In the genomic region with DNA sequence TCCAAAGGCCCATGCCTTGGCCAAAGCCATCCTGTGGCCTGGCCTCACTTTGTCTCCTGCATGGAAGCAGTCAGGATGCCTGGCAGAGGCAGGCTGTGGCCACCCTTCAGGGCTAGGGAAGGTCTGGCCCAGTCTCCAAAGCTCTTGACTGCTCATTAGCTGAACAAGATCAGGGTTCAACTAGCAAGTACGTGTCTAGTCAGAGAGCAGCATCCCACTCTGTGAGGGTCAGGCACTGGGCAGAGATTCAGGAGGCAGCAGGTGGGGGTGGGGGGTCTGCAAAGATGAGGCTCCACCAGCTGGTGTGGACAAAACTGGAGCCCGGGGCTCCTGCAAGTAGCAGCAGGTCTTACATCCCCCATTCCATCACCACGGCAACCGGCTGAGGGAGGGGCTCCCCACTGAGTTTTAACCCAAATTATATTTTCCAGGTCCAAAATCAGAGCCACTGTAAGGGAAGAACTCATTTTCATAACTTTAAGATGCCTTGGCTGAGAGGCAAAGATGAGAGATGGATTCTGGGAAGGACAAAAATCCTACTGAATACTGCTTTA, we compare ENCODE assay signal across 13 mouse cellular contexts. TPM values are rescaled to one million over a fixed set of nuclear protein-coding genes. Genes with fewer than 3 reads are reported as not detected.
DNase-seq lines count a peak whose midpoint lies in the region; ATAC-seq and TF ChIP-seq lines count a peak whose summit lies in the region.
"Had no signal": no experiment of that assay in that cellular context is flagged by ENCODE, and none has a peak within 500 bp of the region (broad histone marks: within the 10 kb centered on the region; RNA-seq: fewer than 3 reads in every experiment).

No protein-coding gene starts in this region.

- TF ChIP-seq CTCF in left cerebral cortex, adult 2 months (IDR thresholded peaks at IDR 0.05) = no peak

- H3K4me2 ChIP-seq in midbrain, embryonic 15.5 days = no peak overlapping the region
- H3K4me2 ChIP-seq: embryonic facial prominence, embryonic 12.5 days; heart, embryonic 11.5 days; liver, embryonic 13.5 days had no signal

- no peak overlapping the region for H3K9ac ChIP-seq in midbrain, embryonic 15.5 days
- H3K9ac ChIP-seq: embryonic facial prominence, embryonic 12.5 days; liver, embryonic 13.5 days had no signal

- H3K4me3 ChIP-seq in left cerebral cortex, adult 2 months = no peak overlapping the region
- H3K4me3 ChIP-seq in midbrain, embryonic 15.5 days = no peak overlapping the region
- H3K4me3 ChIP-seq: embryonic facial prominence, embryonic 12.5 days; liver, embryonic 13.5 days had no signal

- intact Hi-C loops in left cerebral cortex, postnatal 10 days (cut with DNase I) = no loop called here
- intact Hi-C loops in left cerebral cortex, adult 2 months (cut with DNase I) = no loop called here

- ATAC-seq in midbrain, embryonic 15.5 days (replicated peaks) = peak; percentile 63

- H3K27ac ChIP-seq in left cerebral cortex, adult 2 months = no peak overlapping the region
- peak overlapping the region; percentile 43; the same call in 1 of the 2 replicates for H3K27ac ChIP-seq in midbrain, embryonic 15.5 days
- H3K27ac ChIP-seq: embryonic facial prominence, embryonic 12.5 days; liver, embryonic 13.5 days had no signal

- DNase-seq in left cerebral cortex, postnatal 10 days (ENCODE audit: extremely low spot score in 1 of 2, low spot score in 2 of 2) = peak; percentile 46 to 57
- DNase-seq in left cerebral cortex, adult 2 months (ENCODE audit: extremely low spot score in 1 of 2, low spot score in 2 of 2) = no peak
- DNase-seq in cerebellum, adult 18-20 months = peak; percentile 76 to 82
- peak; percentile 86 to 90 for DNase-seq in cerebellum, postnatal 25 days
- no peak for DNase-seq in lung, postnatal 4 days
- no peak for DNase-seq in heart, adult 18-20 months
- no peak for DNase-seq in liver
- DNase-seq: kidney, postnatal 25 days; liver, embryonic 13.5 days had no signal

- no peaks in the 10 kb centered on the region for H3K27me3 ChIP-seq in midbrain, embryonic 15.5 days (replicated peaks)
- H3K27me3 ChIP-seq: embryonic facial prominence, embryonic 12.5 days; liver, embryonic 13.5 days had no signal

- 20% methylated on average over 4 of the region's 4 CpGs for WGBS in midbrain, embryonic 15.5 days

- peaks cover 9% of the 10 kb centered on the region for H3K4me1 ChIP-seq in midbrain, embryonic 15.5 days
- H3K4me1 ChIP-seq: embryonic facial prominence, embryonic 12.5 days; liver, embryonic 13.5 days had no signal

- no peaks in the 10 kb centered on the region for H3K9me3 ChIP-seq in midbrain, embryonic 15.5 days
- H3K9me3 ChIP-seq: embryonic facial prominence, embryonic 12.5 days; liver, embryonic 13.5 days had no signal

- no peaks in the 10 kb centered on the region for H3K36me3 ChIP-seq in midbrain, embryonic 15.5 days (replicated peaks)
- H3K36me3 ChIP-seq: embryonic facial prominence, embryonic 12.5 days; liver, embryonic 13.5 days had no signal

RNA-seq across cellular contexts. Expression of a gene that starts 5.7 kb away (rescaled TPM):
- total RNA-seq in left cerebral cortex, postnatal 10 days (2021) = under 1 TPM; 0.17 to 0.20 TPM
- total RNA-seq in left cerebral cortex, adult 2 months (2021) = not detected
- polyA plus RNA-seq in midbrain, embryonic 15.5 days (2015; fragmentation: Nextera tagmentation; extraction: Ambion mirVana) = 44.2 and 61.8 TPM in 2 replicates
- total RNA-seq in heart, adult 18-20 months (2021) = not detected
- total RNA-seq: gastrocnemius, adult 18-20 months had no signal
- polyA plus RNA-seq: heart, embryonic 11.5 days had no signal

Comparison
In these comparisons a context has a peak if more than half of its experiments do, and no peak if none do; other contexts are left out.
1. DNase-seq: peak in left cerebral cortex, postnatal 10 days (2 of 2), cerebellum, adult 18-20 months (2 of 2) and cerebellum, postnatal 25 days (2 of 2); none in left cerebral cortex, adult 2 months (0 of 2), lung, postnatal 4 days (0 of 2), heart, adult 18-20 months (0 of 2) and liver (single experiment).